In the genomic region with DNA sequence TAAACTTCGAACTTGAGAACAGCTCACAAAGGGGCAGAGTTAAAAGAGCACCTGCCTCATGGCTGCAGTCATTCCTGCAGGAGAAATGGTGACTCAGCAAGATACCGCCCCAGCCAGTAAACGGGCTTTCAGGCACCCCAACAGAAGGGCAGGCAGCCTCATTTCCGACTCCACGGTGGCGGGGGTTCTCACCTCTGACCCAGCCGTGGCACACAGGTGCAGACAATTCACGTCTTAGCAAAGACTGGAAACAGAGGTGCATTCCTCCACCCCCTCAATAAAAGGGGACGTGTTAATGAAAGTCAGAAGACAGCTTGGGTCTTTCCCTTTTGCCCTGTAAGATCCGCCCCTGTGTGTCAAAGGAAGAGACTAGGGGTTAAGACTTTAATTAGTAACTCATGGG, we compare ENCODE assay signal across 8 mouse cellular contexts.
DNase-seq lines count a peak whose midpoint lies in the region; ATAC-seq and TF ChIP-seq lines count a peak whose summit lies in the region.

No protein-coding gene starts in this region.

- no peak for TF ChIP-seq CTCF in ES-Bruce4 (IDR thresholded peaks at IDR 0.05; ENCODE audit: low read depth, low read length)
- TF ChIP-seq CTCF in midbrain, postnatal 0 days (IDR thresholded peaks at IDR 0.05): no peak

- H3K4me1 ChIP-seq in ES-Bruce4 (ENCODE audit: control insufficient read depth, insufficient read depth, low read length): peaks cover 4% of the 10 kb centered on the region
- peaks cover 50% of the 10 kb centered on the region for H3K4me1 ChIP-seq in heart, embryonic 16.5 days (ENCODE audit: control insufficient read depth, insufficient read depth, low read length)
- peaks cover 19% of the 10 kb centered on the region; the same call in 1 of the 2 replicates for H3K4me1 ChIP-seq in stomach, embryonic 15.5 days
- H3K4me1 ChIP-seq in midbrain, postnatal 0 days (ENCODE audit: insufficient read depth, low read length): 0 out of 2 replicates have a peak, but pooled peaks cover 7% of the 10 kb centered on the region

- no peak overlapping the region for H3K27ac ChIP-seq in ES-Bruce4 (ENCODE audit: insufficient read depth, low read length)
- no peak overlapping the region for H3K27ac ChIP-seq in heart, embryonic 16.5 days (ENCODE audit: low read length)
- H3K27ac ChIP-seq in stomach, embryonic 15.5 days: no peak overlapping the region
- H3K27ac ChIP-seq in midbrain, postnatal 0 days (ENCODE audit: low read depth, low read length): no peak overlapping the region

- no peaks in the 10 kb centered on the region for H3K36me3 ChIP-seq in ES-Bruce4 (ENCODE audit: control insufficient read depth, insufficient read depth, low read length, poor library complexity, severe bottlenecking)
- H3K36me3 ChIP-seq in heart, embryonic 16.5 days (ENCODE audit: control insufficient read depth, insufficient read depth): peaks cover 16% of the 10 kb centered on the region
- H3K36me3 ChIP-seq in stomach, embryonic 15.5 days: peaks cover 2% of the 10 kb centered on the region; the same call in 1 of the 2 replicates
- H3K36me3 ChIP-seq in midbrain, postnatal 0 days (ENCODE audit: insufficient read depth, low read length): peaks cover 3% of the 10 kb centered on the region; the same call in 1 of the 2 replicates

- H3K4me2 ChIP-seq in heart, embryonic 16.5 days (ENCODE audit: low read depth, low read length): peak overlapping the region; percentile 55
- H3K4me2 ChIP-seq in stomach, embryonic 15.5 days: peak overlapping the region; percentile 41
- no peak overlapping the region for H3K4me2 ChIP-seq in midbrain, postnatal 0 days (ENCODE audit: low read depth, low read length, poor library complexity, severe bottlenecking)

- H3K27me3 ChIP-seq in ES-Bruce4 (ENCODE audit: control insufficient read depth, insufficient read depth, low read length, poor library complexity, severe bottlenecking): peaks cover 13% of the 10 kb centered on the region
- H3K27me3 ChIP-seq in heart, embryonic 16.5 days (ENCODE audit: control insufficient read depth, insufficient read depth, low read length): no peaks in the 10 kb centered on the region
- H3K27me3 ChIP-seq in stomach, embryonic 15.5 days (replicated peaks): no peaks in the 10 kb centered on the region
- H3K27me3 ChIP-seq in midbrain, postnatal 0 days (ENCODE audit: insufficient read depth, low read length): no peaks in the 10 kb centered on the region; the same call in 1 of the 2 replicates

- DNase-seq in A20 (ENCODE audit: low read depth, low spot score): peak; percentile 66
- DNase-seq in kidney, postnatal 25 days: peak; percentile 62 to 81
- DNase-seq in natural killer cell, adult 2 months (ENCODE audit: low spot score in 2 of 2): no peak
- DNase-seq in midbrain, postnatal 0 days (ENCODE audit: low spot score): no peak
- no peak for DNase-seq in frontal cortex, postnatal 14 days (ENCODE audit: low spot score in 2 of 2)

- no peak for ATAC-seq in heart, embryonic 16.5 days (replicated peaks; ENCODE audit: extremely low read depth, insufficient read depth, low FRiP score)
- ATAC-seq in stomach, embryonic 15.5 days (ENCODE audit: insufficient read depth, low FRiP score, low read depth): no peak
- ATAC-seq in midbrain, postnatal 0 days (ENCODE audit: low FRiP score): no peak

- no peak overlapping the region for H3K9ac ChIP-seq in ES-Bruce4 (ENCODE audit: low read depth, poor library complexity, severe bottlenecking)
- H3K9ac ChIP-seq in heart, embryonic 16.5 days (ENCODE audit: low read length): peak overlapping the region; percentile 65
- H3K9ac ChIP-seq in stomach, embryonic 15.5 days: no peak overlapping the region
- no peak overlapping the region for H3K9ac ChIP-seq in midbrain, postnatal 0 days (replicated peaks; ENCODE audit: low read length, poor library complexity, severe bottlenecking)

- no peak overlapping the region for H3K4me3 ChIP-seq in ES-Bruce4 (ENCODE audit: low read depth, low read length)
- peak overlapping the region; percentile 27 for H3K4me3 ChIP-seq in heart, embryonic 16.5 days (ENCODE audit: low read length)
- 0 out of 2 replicates have a peak overlapping the region, but pooled peaks have one; percentile 9 for H3K4me3 ChIP-seq in stomach, embryonic 15.5 days (replicated peaks)
- no peak overlapping the region for H3K4me3 ChIP-seq in midbrain, postnatal 0 days (ENCODE audit: low read depth, low read length)

- TF ChIP-seq POLR2A in ES-Bruce4 (IDR thresholded peaks at IDR 0.05; ENCODE audit: insufficient read depth, low read length): no peak

- no peaks in the 10 kb centered on the region for H3K9me3 ChIP-seq in ES-Bruce4 (replicated peaks; ENCODE audit: control insufficient read depth, insufficient read depth, low read length, poor library complexity, severe bottlenecking)
- no peaks in the 10 kb centered on the region for H3K9me3 ChIP-seq in heart, embryonic 16.5 days (replicated peaks; ENCODE audit: control insufficient read depth, low read length)
- H3K9me3 ChIP-seq in stomach, embryonic 15.5 days: no peaks in the 10 kb centered on the region
- H3K9me3 ChIP-seq in midbrain, postnatal 0 days (ENCODE audit: low read length): no peaks in the 10 kb centered on the region

- 11% methylated on average over 10 of the region's 10 CpGs for WGBS in heart, embryonic 16.5 days
- WGBS in stomach, embryonic 15.5 days: 21% methylated on average over 10 of the region's 10 CpGs
- 12% methylated on average over 10 of the region's 10 CpGs for WGBS in midbrain, postnatal 0 days

- 0 out of 2 replicates have a peak, but pooled peaks have one; percentile 49 for TF ChIP-seq EP300 in ES-Bruce4 (IDR thresholded peaks at IDR 0.05; ENCODE audit: insufficient read depth, low read depth, low read length)

Comparison
In these comparisons a context has a peak if more than half of its experiments do, and no peak if none do; other contexts are left out.
1. DNase-seq: peak in A20 (single experiment) and kidney, postnatal 25 days (2 of 2); none in natural killer cell, adult 2 months (0 of 2), midbrain, postnatal 0 days (single experiment) and frontal cortex, postnatal 14 days (0 of 2).
2. H3K4me3 ChIP-seq: peak in heart, embryonic 16.5 days (single experiment) and stomach, embryonic 15.5 days (single experiment); none in ES-Bruce4 (single experiment) and midbrain, postnatal 0 days (single experiment).